In the genomic region with DNA sequence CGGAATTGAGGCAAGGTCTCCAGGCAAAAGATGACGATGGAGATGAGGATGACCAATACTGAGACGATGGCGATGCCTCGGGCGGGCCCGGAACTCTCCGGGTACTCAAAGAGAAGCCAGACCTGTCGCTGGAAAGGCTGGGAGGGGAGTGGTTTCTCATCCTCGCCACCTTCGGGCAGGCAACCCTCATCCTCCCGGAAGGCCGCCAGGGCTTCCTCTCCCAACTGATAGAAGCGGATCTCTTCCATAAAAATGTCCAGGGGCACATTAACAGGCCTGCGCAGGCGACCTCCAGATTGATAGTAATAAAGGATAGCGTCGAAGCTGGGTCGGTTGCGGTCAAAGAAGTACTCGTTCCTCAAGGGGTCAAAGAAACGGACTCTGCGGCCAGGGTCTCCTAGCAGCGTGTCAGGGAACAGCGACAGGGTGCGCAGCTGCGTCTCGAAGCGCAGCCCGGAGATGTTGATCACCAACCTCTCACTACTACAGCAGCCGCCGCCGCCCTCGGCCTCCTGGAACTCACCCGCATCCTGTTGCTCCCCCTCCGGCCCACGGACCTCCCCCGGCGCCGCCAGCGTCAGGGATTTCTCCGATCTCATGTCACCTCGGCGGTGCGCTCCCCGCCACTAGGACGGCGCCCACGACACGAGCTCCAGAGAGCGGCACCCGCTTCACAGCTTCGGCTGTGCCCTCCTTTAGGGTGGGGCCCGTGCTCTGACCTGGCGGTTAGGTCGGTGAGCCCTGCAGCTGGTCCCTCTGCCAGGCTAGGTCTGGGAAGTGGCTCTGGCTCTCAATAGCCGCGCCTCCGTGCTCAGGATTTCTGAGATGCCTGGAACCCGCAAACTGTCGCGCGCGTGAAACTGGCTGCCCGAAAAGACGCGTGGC, we compare ENCODE assay signal across 8 mouse cellular contexts. TPM values are rescaled to one million over a fixed set of nuclear protein-coding genes. Genes with fewer than 3 reads are reported as not detected.
A peak's percentile ranks its signal among the peaks of the same experiment; 100 is the strongest.
DNase-seq lines count a peak whose midpoint lies in the region; ATAC-seq and TF ChIP-seq lines count a peak whose summit lies in the region.

No protein-coding gene starts in this region.

- no peak for DNase-seq in kidney, adult 18-20 months
- peak; percentile 52 to 60 for DNase-seq in frontal cortex, postnatal 10 days (ENCODE audit: low spot score in 2 of 2)
- peak; percentile 52 to 56 for DNase-seq in layer of hippocampus, adult 2 months (ENCODE audit: low spot score in 2 of 2)
- DNase-seq in midbrain, embryonic 11.5 days (ENCODE audit: low spot score, missing footprints) = peak; percentile 92
- DNase-seq in thymus, postnatal 25 days = peak; percentile 16
- no peak for DNase-seq in spleen, adult 18-20 months

- ATAC-seq in kidney, embryonic 16.5 days (ENCODE audit: low FRiP score, low TSS enrichment) = peak; percentile 67
- ATAC-seq in midbrain, embryonic 11.5 days (ENCODE audit: low FRiP score) = peak; percentile 51

- peak overlapping the region; percentile 92 for H3K4me2 ChIP-seq in kidney, embryonic 16.5 days (replicated peaks; ENCODE audit: low read depth, low read length)
- H3K4me2 ChIP-seq in midbrain, embryonic 11.5 days = peak overlapping the region; percentile 93

- H3K4me1 ChIP-seq in kidney, embryonic 16.5 days (ENCODE audit: insufficient read depth, low read length) = peaks cover 9% of the 10 kb centered on the region
- peaks cover 6% of the 10 kb centered on the region for H3K4me1 ChIP-seq in cortical plate, adult 2 months (ENCODE audit: control insufficient read depth, insufficient read depth, low read length)
- H3K4me1 ChIP-seq in midbrain, embryonic 11.5 days (ENCODE audit: control insufficient read depth, insufficient read depth, low read length) = peaks cover 6% of the 10 kb centered on the region

- H3K4me3 ChIP-seq in kidney, embryonic 16.5 days (ENCODE audit: low read length) = peak overlapping the region; percentile 52
- peak overlapping the region; percentile 44 for H3K4me3 ChIP-seq in cortical plate, adult 2 months (ENCODE audit: insufficient read depth, low read length)
- peak overlapping the region; percentile 72 for H3K4me3 ChIP-seq in layer of hippocampus, adult 2 months
- peak overlapping the region; percentile 44 for H3K4me3 ChIP-seq in midbrain, embryonic 11.5 days (ENCODE audit: low read depth, low read length)

- WGBS in kidney, embryonic 16.5 days = 1% methylated on average over 67 of the region's 67 CpGs
- WGBS in midbrain, embryonic 11.5 days = 1% methylated on average over 61 of the region's 67 CpGs

- no peak for TF ChIP-seq CTCF in cortical plate, adult 2 months (IDR thresholded peaks at IDR 0.05; ENCODE audit: extremely low read depth, insufficient read depth, low read length)
- peak; percentile 43 for TF ChIP-seq CTCF in layer of hippocampus, adult 2 months (conservative IDR thresholded peaks at IDR 0.05)

- TF ChIP-seq POLR2A in cortical plate, adult 2 months (IDR thresholded peaks at IDR 0.05; ENCODE audit: extremely low read depth, insufficient read depth, low read length) = 0 out of 2 replicates have a peak, but pooled peaks have one; percentile 3

- no peaks in the 10 kb centered on the region for H3K9me3 ChIP-seq in kidney, embryonic 16.5 days (ENCODE audit: low read length)
- no peaks in the 10 kb centered on the region for H3K9me3 ChIP-seq in midbrain, embryonic 11.5 days (ENCODE audit: control insufficient read depth, low read length)

- H3K36me3 ChIP-seq in kidney, embryonic 16.5 days (ENCODE audit: insufficient read depth, low read length) = no peaks in the 10 kb centered on the region
- H3K36me3 ChIP-seq in midbrain, embryonic 11.5 days (ENCODE audit: control insufficient read depth, insufficient read depth, low read length) = no peaks in the 10 kb centered on the region

- peaks cover 34% of the 10 kb centered on the region for H3K27me3 ChIP-seq in kidney, embryonic 16.5 days (ENCODE audit: insufficient read depth, low read length)
- peaks cover 20% of the 10 kb centered on the region for H3K27me3 ChIP-seq in midbrain, embryonic 11.5 days (ENCODE audit: control insufficient read depth, insufficient read depth, low read length)

- H3K9ac ChIP-seq in kidney, embryonic 16.5 days (replicated peaks; ENCODE audit: low read length) = peak overlapping the region; percentile 60
- H3K9ac ChIP-seq in midbrain, embryonic 11.5 days (ENCODE audit: low read length) = peak overlapping the region; percentile 47

- H3K27ac ChIP-seq in kidney, embryonic 16.5 days (ENCODE audit: low read length) = no peak overlapping the region
- peak overlapping the region; percentile 69 for H3K27ac ChIP-seq in cortical plate, adult 2 months (ENCODE audit: insufficient read depth, low read length)
- peak overlapping the region; percentile 85 for H3K27ac ChIP-seq in layer of hippocampus, adult 2 months
- no peak overlapping the region for H3K27ac ChIP-seq in midbrain, embryonic 11.5 days (ENCODE audit: low read depth, low read length)

RNA-seq across cellular contexts. Expression of a gene that starts 0.9 kb away (rescaled TPM):
- 3.1 and 3.5 TPM in 2 replicates for polyA plus RNA-seq in kidney, embryonic 16.5 days (2015; fragmentation: Nextera tagmentation; extraction: Ambion mirVana)
- 44.9 and 45.3 TPM in 2 replicates for polyA plus RNA-seq in cortical plate, adult 2 months (2012; rRNA removed)
- 10 to 100 TPM; 46.6 to 48.5 TPM for total RNA-seq in layer of hippocampus, adult 2 months (2021)
- 4.0 and 4.1 TPM in 2 replicates for polyA plus RNA-seq in midbrain, embryonic 11.5 days (2014; fragmentation: Nextera tagmentation; extraction: Ambion mirVana)

Comparison
In these comparisons a context has a peak if more than half of its experiments do, and no peak if none do; other contexts are left out.
1. H3K27ac ChIP-seq: peak in cortical plate, adult 2 months (single experiment) and layer of hippocampus, adult 2 months (single experiment); none in kidney, embryonic 16.5 days (single experiment) and midbrain, embryonic 11.5 days (single experiment).
2. DNase-seq: peak in frontal cortex, postnatal 10 days (2 of 2), layer of hippocampus, adult 2 months (2 of 2), midbrain, embryonic 11.5 days (single experiment) and thymus, postnatal 25 days (single experiment); none in kidney, adult 18-20 months (single experiment) and spleen, adult 18-20 months (0 of 2).
3. Peak in every context shown above with its lines, with median percentiles within 50 percentile points of each other: H3K4me3 ChIP-seq.